Mouse (Mus musculus) embryo, embryonic 10 days (tissue): ENCODE data around the gene Ube2o.

Experiments
- DNase-seq: peaks from one replicate; pipeline ENCODE4 v3.0.0-alpha.2; 2015; ENCODE audit warnings: low spot score

The Ube2o gene

GRCm38 (mm10) chr11:116580031-116580652 is 1.1 kb downstream of the Ube2o start:
- no peak for DNase-seq

GRCm38 (mm10) chr11:116579280-116579679 is 2.0 kb downstream of the Ube2o start:
- no peak for DNase-seq

- no peak for DNase-seq
Observed at GRCm38 (mm10) chr11:116575396-116575795, 5.9 kb downstream of the Ube2o start.

GRCm38 (mm10) chr11:116574982-116575381 is 6.3 kb downstream of the Ube2o start:
- DNase-seq: no peak

GRCm38 (mm10) chr11:116574486-116574885 is 6.8 kb downstream of the Ube2o start:
- DNase-seq: peak; percentile 37

GRCm38 (mm10) chr11:116572756-116573543 is 8.3 kb downstream of the Ube2o start:
- no peak for DNase-seq

- no peak for DNase-seq
Observed at GRCm38 (mm10) chr11:116571767-116572679, 9.2 kb downstream of the Ube2o start.

GRCm38 (mm10) chr11:116570821-116571220 is 10.4 kb downstream of the Ube2o start:
- no peak for DNase-seq

GRCm38 (mm10) chr11:116567531-116567930 is 13.7 kb downstream of the Ube2o start:
- DNase-seq: no peak

GRCm38 (mm10) chr11:116565283-116566041 is 15.8 kb downstream of the Ube2o start:
- DNase-seq: no peak

GRCm38 (mm10) chr11:116556308-116556707 is 24.9 kb downstream of the Ube2o start:
- no peak for DNase-seq

GRCm38 (mm10) chr11:116555572-116555971 is 25.7 kb downstream of the Ube2o start:
- no peak for DNase-seq

GRCm38 (mm10) chr11:116554171-116554878 is 26.9 kb downstream of the Ube2o start:
- DNase-seq: peak; percentile 88

- DNase-seq: no peak
Observed at GRCm38 (mm10) chr11:116552194-116552593, 29.1 kb downstream of the Ube2o start.

GRCm38 (mm10) chr11:116550748-116551147 is 30.5 kb downstream of the Ube2o start:
- no peak for DNase-seq

- no peak for DNase-seq
Observed at GRCm38 (mm10) chr11:116549273-116550038, 31.8 kb downstream of the Ube2o start.

- DNase-seq: no peak
Observed at GRCm38 (mm10) chr11:116548780-116549179, 32.5 kb downstream of the Ube2o start.

- no peak for DNase-seq
Observed at GRCm38 (mm10) chr11:116547296-116548060, 33.8 kb downstream of the Ube2o start.

GRCm38 (mm10) chr11:116543110-116543509 is 38.1 kb downstream of the Ube2o start:
- DNase-seq: no peak

- DNase-seq: no peak
Observed at GRCm38 (mm10) chr11:116541183-116541582, 40.1 kb downstream of the Ube2o start.
